Mouse (Mus musculus) megakaryocyte, embryonic 14.5 days (primary cell): ENCODE results near the gene Pqlc2.

ENCODE experiments used
- FLI1 ChIP-seq: IDR thresholded peaks from 2 replicates; pipeline ENCODE4 v1.6.1; 2012; ENCODE audit warnings: low read length, inconsistent platforms, mixed read lengths
- GATA1 ChIP-seq: IDR thresholded peaks from 3 replicates; pipeline ENCODE4 v1.6.1; 2012; ENCODE audit warnings: mixed read lengths, low read length, inconsistent platforms, borderline replicate concordance

GRCm38 (mm10) chr4:139256146-139256545, 54.4 kb downstream of the Pqlc2 start:
- TF ChIP-seq GATA1 (no peak), FLI1 (no peak)
